Mouse (Mus musculus): ENCODE data around the gene Gm42957.
"Not testable (repeated sequence)": the region's sequence is repeated elsewhere in the genome, so short reads cannot be mapped to it uniquely, and the experiment has no call there.

Gm42957 gene

DNA sequence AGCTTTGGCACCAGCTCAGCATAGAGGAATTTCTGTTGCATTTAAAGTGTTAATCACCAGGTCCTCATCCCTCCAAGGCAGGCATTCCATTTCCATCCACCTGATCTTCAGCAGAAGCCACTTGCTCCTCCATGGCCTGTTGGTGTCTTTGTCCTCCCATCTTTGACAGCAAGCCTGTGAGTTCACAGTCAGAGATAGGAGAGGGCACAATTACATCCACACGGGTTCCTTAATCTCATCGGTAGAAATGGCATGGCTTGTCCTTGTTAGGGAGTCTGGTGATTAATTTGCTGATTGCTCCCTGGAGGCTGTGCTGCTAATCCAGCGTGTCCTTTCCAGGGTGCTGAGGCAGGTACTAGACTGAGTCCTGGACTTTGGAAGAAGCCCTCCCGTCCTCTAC, 38.2 kb downstream of the Gm42957 start:
- DNase-seq (ENCODE audit: low read depth in 2 of 2, low spot score in 2 of 2), result no peak

GRCm38 (mm10) chr3:96674442-96674841, 39.2 kb downstream of the Gm42957 start:
- DNase-seq (ENCODE audit: low read depth in 2 of 2, low spot score in 2 of 2), result no peak

- no peak for DNase-seq (ENCODE audit: low read depth in 2 of 2, low spot score in 2 of 2)
Measured at GRCm38 (mm10) chr3:96675171-96675570, 39.9 kb downstream of the Gm42957 start.

GRCm38 (mm10) chr3:96675690-96676089, 40.4 kb downstream of the Gm42957 start:
- no peak for DNase-seq (ENCODE audit: low read depth in 2 of 2, low spot score in 2 of 2)

DNA sequence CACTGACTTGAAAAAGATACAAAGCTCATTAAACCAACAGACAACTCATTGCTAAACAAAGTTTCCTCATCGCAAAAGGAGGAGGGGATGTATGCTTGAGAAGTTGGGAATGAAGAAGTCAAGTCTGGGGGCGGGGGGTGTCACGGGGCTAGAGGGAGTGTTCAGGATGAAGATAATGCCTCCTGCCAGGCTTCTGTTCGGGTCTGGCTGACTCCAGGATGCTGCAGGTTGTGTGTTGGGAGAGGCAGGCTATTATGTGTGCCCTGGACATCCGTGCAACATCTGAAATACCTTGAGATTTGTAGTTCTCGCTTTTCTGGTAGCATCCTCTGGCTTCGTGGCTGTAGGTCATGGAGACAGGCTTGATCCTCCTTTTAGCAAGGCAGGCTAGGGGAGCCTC, 43.2 kb downstream of the Gm42957 start:
- DNase-seq (ENCODE audit: low read depth in 2 of 2, low spot score in 2 of 2), result no peak

- no peak for DNase-seq (ENCODE audit: low read depth in 2 of 2, low spot score in 2 of 2)
Measured at GRCm38 (mm10) chr3:96679159-96679674, 43.9 kb downstream of the Gm42957 start.

- DNase-seq (ENCODE audit: low read depth in 2 of 2, low spot score in 2 of 2), result no peak
Measured at GRCm38 (mm10) chr3:96680269-96680956, 45.1 kb downstream of the Gm42957 start.

DNA sequence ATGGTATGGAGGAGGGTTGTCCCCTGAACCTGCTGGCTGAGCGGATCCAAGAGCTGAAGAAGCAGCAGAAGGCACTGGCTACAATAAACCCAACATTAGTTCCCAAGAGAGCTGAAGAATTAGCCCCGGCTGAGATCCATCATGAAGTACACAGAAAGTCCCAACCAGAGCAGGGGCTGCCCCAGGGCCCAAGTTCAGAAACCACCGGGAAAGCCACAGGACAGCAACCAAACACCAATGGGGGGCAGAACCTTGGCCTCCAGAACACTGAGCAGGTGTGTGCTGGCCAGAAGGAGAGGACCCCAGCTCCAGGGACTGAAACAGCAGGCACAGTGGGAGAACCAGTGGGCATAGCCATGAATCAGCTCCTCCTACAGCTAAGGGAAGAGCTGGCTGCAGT, 48.2 kb downstream of the Gm42957 start:
- no peak for DNase-seq (ENCODE audit: low read depth in 2 of 2, low spot score in 2 of 2)

DNA sequence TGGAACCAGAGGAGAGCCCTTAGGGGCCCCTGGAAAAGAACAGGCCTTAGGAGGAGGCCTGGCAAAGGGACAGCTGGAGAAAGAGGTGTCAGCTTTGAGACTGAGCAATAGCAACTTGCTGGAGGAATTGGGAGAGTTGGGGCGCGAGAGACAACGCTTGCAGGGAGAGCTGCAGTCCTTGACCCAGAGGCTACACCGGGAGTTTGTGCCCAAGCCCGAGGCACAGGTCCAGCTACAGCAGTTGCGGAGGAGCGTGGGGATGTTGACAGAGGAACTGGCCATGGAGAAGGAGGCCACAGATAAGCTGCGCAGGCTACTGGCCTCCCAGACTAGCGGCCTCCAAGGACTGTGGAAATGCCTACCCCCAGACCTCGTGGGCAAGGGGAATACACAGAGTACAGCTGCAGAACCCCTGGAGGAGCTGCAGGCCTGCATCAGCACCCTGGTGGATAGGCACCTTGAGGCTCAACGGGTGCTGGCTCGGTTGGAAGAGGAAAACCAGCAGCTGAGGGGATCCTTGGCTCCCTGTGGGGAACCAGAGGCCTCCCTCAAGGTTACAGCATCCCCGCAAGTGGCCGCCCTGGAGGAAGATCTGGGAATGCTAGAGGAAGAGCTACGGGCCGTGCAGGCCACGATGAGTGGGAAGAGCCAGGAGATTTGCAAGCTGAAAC, 49.0 kb downstream of the Gm42957 start:
- DNase-seq (ENCODE audit: low read depth in 2 of 2, low spot score in 2 of 2), result no peak

GRCm38 (mm10) chr3:96684822-96685156, 49.5 kb downstream of the Gm42957 start:
- DNase-seq (ENCODE audit: low read depth in 2 of 2, low spot score in 2 of 2), result no peak

DNA sequence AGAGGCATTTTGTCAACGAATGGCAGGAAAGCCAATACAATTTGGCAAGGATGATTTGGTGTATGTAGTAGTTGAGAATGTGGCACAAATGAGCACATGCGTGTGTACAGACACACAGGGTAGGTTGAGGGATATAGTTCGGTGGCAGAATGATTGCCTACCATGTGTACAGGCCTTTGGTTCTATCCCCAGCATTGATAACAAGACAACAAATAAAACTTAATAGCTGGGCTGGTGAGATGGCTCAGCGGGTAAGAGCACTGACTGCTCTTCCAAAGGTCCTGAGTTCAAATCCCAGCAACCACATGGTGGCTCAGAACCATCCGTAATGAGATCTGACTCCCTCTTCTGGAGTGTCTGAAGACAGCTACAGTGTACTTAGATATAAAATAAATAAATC, 50.8 kb downstream of the Gm42957 start:
- DNase-seq (ENCODE audit: low read depth in 2 of 2, low spot score in 2 of 2), result not testable (repeated sequence)

GRCm38 (mm10) chr3:96688854-96689253, 53.6 kb downstream of the Gm42957 start:
- no peak for DNase-seq (ENCODE audit: low read depth in 2 of 2, low spot score in 2 of 2)

- no peak for DNase-seq (ENCODE audit: low read depth in 2 of 2, low spot score in 2 of 2)
Measured at GRCm38 (mm10) chr3:96690298-96690697, 55.0 kb downstream of the Gm42957 start.

DNA sequence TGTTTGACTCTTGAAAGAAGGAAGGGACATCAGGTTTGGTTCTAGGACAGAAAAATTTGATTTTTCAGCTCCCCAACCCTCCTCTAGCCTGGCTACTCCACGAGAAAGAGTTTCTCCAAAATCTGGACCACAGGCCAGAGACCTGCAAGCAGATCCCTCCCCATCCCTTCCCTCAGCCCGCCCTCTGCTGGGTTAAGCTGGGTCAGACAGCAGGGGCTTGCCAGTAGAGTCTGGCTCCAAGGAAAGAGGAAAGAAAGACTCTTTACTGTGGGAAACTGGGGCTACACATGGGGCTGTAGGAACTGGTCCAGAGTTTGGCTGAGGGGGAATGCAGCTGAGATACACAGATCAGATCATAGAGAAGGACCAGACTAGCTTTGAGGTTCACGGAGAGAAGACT, 57.2 kb downstream of the Gm42957 start:
- DNase-seq (ENCODE audit: low read depth in 2 of 2, low spot score in 2 of 2), result no peak

GRCm38 (mm10) chr3:96693579-96693978, 58.3 kb downstream of the Gm42957 start:
- DNase-seq (ENCODE audit: low read depth in 2 of 2, low spot score in 2 of 2), result no peak

GRCm38 (mm10) chr3:96696198-96696765, 61.0 kb downstream of the Gm42957 start, which contains the start of gene Pias3:
Gene Pias3 (plus strand): TSS chr3:96696384.
- peak in 1 of 2 experiments; percentile 54 for DNase-seq (ENCODE audit: low read depth in 2 of 2, low spot score in 2 of 2)

DNA sequence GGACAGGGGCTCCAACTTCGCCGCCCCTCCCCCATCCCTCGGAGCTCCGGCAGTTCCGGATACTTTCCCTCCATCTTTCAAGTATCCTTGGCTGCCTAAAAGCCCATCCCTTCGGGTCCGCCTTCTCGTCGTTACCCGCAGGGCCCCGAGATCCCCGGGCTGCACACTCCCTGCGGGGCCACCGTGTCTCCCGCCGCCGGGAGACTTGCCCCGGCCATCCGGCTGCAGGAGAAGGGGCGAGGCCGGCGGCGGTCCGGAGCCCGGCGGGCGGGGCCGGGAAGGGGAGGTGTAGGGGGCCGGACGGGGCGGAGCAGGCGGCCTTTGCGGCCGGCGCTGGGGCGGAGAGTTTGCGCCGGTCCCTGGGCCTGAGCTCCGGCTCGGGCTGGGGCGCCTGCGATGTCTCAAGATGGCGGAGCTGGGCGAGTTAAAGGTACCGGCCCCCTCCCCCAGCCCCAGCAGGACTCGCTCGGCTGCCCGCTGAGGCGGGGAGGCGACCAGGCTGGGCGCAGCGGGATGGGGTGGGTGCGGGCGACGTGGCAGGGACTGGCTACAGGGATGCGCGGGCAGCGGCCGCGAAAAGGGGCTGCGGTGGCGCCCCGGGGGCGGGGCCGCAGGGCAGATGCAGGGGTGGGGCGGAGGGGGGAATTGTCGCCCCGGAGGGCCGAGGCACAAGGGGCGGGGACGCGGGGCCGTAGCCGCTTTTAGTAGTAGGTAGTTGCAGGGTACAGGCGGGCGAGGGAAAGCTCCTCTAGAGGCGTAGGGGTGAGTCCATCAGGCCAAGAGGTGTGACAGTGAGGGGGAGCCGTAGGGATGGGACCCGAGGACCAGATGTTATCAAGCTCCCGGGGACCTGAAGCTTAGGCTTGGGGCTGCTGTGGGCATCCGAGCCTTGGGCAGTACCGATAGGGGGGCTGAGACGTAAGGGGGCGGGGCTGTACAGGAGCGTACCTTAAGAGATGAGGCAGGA, 61.8 kb downstream of the Gm42957 start:
- peak; percentile 41 to 56 for DNase-seq (ENCODE audit: low read depth in 2 of 2, low spot score in 2 of 2)

DNA sequence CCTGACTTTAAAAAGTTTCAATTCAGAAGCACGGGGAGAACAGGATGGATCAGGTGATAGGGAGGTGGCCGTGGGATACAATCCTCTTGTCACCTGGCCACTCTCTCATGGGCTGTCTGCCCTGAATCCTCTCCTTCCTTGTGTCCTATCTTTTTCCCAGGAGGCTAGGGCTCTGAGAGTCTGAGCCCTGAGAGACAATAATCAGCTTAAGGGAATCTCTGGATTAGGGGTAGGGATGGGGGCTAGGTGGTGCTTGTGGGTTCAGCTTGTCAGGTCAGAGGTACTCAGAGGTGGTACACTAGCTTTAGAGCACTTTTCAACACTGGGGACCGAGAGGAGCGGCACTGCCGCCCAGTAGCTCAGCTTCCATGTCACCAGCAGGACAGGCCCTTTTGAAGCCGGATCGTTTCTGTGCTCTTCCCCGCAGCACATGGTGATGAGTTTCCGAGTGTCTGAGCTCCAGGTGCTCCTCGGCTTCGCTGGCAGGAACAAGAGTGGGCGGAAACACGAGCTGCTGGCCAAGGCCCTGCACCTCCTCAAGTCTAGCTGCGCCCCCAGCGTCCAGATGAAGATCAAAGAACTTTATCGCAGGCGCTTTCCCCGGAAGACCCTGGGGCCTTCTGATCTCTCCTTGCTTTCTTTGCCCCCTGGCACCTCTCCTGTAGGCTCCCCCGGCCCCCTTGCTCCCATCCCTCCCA, 63.9 kb downstream of the Gm42957 start:
- no peak for DNase-seq (ENCODE audit: low read depth in 2 of 2, low spot score in 2 of 2)

DNA sequence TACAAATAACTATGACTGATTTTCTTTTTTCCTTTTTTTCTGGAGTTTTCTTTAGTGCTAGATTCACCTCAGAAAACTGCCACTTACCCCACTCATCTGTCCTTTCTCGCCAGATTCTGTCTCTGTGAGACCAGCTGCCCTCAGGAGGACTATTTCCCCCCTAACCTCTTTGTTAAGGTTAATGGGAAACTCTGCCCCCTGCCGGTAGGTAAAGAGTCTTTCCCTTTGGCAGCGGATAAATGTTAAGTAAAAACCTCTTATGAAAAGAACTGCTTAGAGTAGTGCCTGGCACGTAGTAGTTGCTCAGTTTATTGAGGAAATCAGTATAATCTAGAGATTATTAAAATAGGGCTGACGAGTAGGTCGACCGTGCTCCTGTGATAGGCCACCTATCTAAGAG, 65.1 kb downstream of the Gm42957 start:
- peak in 1 of 2 experiments; percentile 25 for DNase-seq (ENCODE audit: low read depth in 2 of 2, low spot score in 2 of 2)

DNA sequence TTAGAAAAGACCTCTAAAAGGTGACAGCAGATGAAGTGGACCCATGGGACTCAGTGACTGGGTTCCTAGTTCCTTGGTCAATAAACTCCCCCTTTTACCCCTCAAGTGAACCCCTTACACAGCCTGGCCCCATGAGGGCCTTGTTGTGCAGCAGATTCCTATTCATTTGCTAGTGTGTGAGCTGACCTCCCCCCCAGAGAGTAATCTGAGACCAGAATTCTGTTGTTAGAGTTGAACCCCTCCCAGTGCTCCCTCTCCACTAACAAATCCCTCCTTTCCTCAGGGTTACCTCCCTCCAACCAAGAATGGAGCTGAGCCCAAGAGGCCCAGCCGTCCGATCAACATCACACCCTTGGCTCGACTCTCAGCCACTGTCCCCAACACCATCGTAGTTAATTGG, 65.7 kb downstream of the Gm42957 start:
- DNase-seq (ENCODE audit: low read depth in 2 of 2, low spot score in 2 of 2), result no peak
